Mouse (Mus musculus): ENCODE measurements around the gene Chil1. TPM values are rescaled to one million over a fixed set of nuclear protein-coding genes. Genes with fewer than 3 reads are reported as not detected.

The Chil1 gene
- polyA plus RNA-seq, 1 experiment from 2014 or later: 19.3 TPM

- Histone ChIP-seq H3K9ac (replicated peaks) (peak overlapping the region; percentile 58), H3K4me3 (ENCODE audit: low read depth, low read length) (peak overlapping the region; percentile 45), H3K4me2 (ENCODE audit: low read depth, low read length) (peak overlapping the region; percentile 63), H3K4me1 (ENCODE audit: insufficient read depth) (peaks cover 38% of the 10 kb centered on the region), H3K27ac (ENCODE audit: low read depth) (peak overlapping the region; percentile 81), H3K27me3 (ENCODE audit: insufficient read depth, low read length) (peaks cover 26% of the 10 kb centered on the region), H3K36me3 (replicated peaks; ENCODE audit: insufficient read depth, low read length) (no peaks in the 10 kb centered on the region), H3K9me3 (ENCODE audit: low read length) (no peaks in the 10 kb centered on the region)
- ATAC-seq: peak; percentile 53
- TF ChIP-seq CTCF (IDR thresholded peaks at IDR 0.05; ENCODE audit: low read depth) (no peak), EP300 (IDR thresholded peaks at IDR 0.05; ENCODE audit: low read depth) (no peak)
- WGBS (ENCODE audit: insufficient replicate concordance): 1% methylated on average over 40 of the region's 41 CpGs
- peak; percentile 56 for DNase-seq
Observed at GRCm38 (mm10) chr1:134234455-134235390, 52.7 kb downstream of the Chil1 start.

DNA sequence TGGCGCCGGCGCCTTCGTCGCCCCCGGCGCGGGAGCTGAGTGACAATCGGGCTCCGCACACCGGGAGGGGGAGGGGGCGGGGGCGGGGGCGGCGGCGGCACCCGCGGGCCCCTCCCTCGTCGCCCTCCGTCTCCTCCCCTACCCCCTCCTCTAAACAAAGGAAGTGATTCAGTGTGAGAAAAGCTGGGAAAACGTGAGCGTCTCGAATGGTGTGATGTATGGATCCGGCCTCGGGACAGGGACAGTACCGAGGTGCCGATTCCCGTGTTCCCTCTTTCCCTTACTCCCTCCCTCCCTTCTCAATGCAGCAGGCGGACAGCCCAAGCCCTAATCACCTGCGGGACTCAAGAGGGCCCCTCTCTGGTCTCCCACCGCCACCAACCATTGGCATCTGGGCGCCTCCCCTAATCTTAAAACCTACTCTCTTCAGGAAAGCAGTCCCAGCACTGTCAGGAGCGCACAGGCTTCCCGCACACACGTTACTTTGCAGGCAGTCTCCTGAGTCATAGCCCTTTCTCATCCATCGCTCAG, 53.5 kb downstream of the Chil1 start, which contains the start of gene Adora1:
Gene Adora1, minus strand, starts transcription at position 41 of the 531 bp plus-strand sequence.
- peak within 1 kb of the TSS; percentile 81 for H3K27ac ChIP-seq (ENCODE audit: low read depth)
- TF ChIP-seq CTCF (IDR thresholded peaks at IDR 0.05; ENCODE audit: low read depth) (no peak), EP300 (IDR thresholded peaks at IDR 0.05; ENCODE audit: low read depth) (no peak)
- H3K4me2 ChIP-seq (ENCODE audit: low read depth, low read length): peak within 1 kb of the TSS; percentile 63
- peak within 1 kb of the TSS; percentile 45 for H3K4me3 ChIP-seq (ENCODE audit: low read depth, low read length)
- no peaks in the 10 kb centered on the region for H3K36me3 ChIP-seq (replicated peaks; ENCODE audit: insufficient read depth, low read length)
- WGBS (ENCODE audit: insufficient replicate concordance): 7% methylated on average over 29 of the region's 37 CpGs
- H3K9ac ChIP-seq (replicated peaks): peak within 1 kb of the TSS; percentile 58
- peaks cover 26% of the 10 kb centered on the region for H3K27me3 ChIP-seq (ENCODE audit: insufficient read depth, low read length)
- DNase-seq (no peak), ATAC-seq (peak; percentile 0; the same call in 1 of the 2 replicates)
- peaks cover 33% of the 10 kb centered on the region for H3K4me1 ChIP-seq (ENCODE audit: insufficient read depth)
- no peaks in the 10 kb centered on the region for H3K9me3 ChIP-seq (ENCODE audit: low read length)

- Histone ChIP-seq H3K36me3 (replicated peaks; ENCODE audit: insufficient read depth, low read length) (no peaks in the 10 kb centered on the region), H3K27ac (ENCODE audit: low read depth) (0 out of 2 replicates have a peak overlapping the region, but pooled peaks have one; percentile 81), H3K4me1 (ENCODE audit: insufficient read depth) (peaks cover 32% of the 10 kb centered on the region), H3K9me3 (ENCODE audit: low read length) (no peaks in the 10 kb centered on the region), H3K27me3 (ENCODE audit: insufficient read depth, low read length) (peaks cover 26% of the 10 kb centered on the region), H3K4me3 (ENCODE audit: low read depth, low read length) (no peak overlapping the region), H3K9ac (replicated peaks) (no peak overlapping the region), H3K4me2 (ENCODE audit: low read depth, low read length) (no peak overlapping the region)
- no peak for TF ChIP-seq CTCF (IDR thresholded peaks at IDR 0.05; ENCODE audit: low read depth)
- no peak for TF ChIP-seq EP300 (IDR thresholded peaks at IDR 0.05; ENCODE audit: low read depth)
- ATAC-seq: no peak
- DNase-seq: no peak
- WGBS (ENCODE audit: insufficient replicate concordance): 37% methylated on average over 3 of the region's 3 CpGs
Observed at GRCm38 (mm10) chr1:134236142-134236541, 54.2 kb downstream of the Chil1 start.

- peak; percentile 80 for ATAC-seq
- Histone ChIP-seq H3K27me3 (ENCODE audit: insufficient read depth, low read length) (peaks cover 26% of the 10 kb centered on the region), H3K4me2 (ENCODE audit: low read depth, low read length) (no peak overlapping the region), H3K27ac (ENCODE audit: low read depth) (peak overlapping the region; percentile 97), H3K9ac (replicated peaks) (no peak overlapping the region), H3K9me3 (ENCODE audit: low read length) (no peaks in the 10 kb centered on the region), H3K4me1 (ENCODE audit: insufficient read depth) (peaks cover 33% of the 10 kb centered on the region), H3K4me3 (ENCODE audit: low read depth, low read length) (no peak overlapping the region), H3K36me3 (replicated peaks; ENCODE audit: insufficient read depth, low read length) (no peaks in the 10 kb centered on the region)
- WGBS (ENCODE audit: insufficient replicate concordance): 44% methylated on average over 3 of the region's 3 CpGs
- TF ChIP-seq EP300 (IDR thresholded peaks at IDR 0.05; ENCODE audit: low read depth): peak; percentile 81
- no peak for TF ChIP-seq CTCF (IDR thresholded peaks at IDR 0.05; ENCODE audit: low read depth)
- peak; percentile 51 for DNase-seq
Observed at GRCm38 (mm10) chr1:134237438-134237837, 55.5 kb downstream of the Chil1 start.

Other genes starting within 250 kb of the Chil1 start
- gene Fmod, start 144.9 kb upstream of the Chil1 start, polyA plus RNA-seq (2015; fragmentation: Nextera tagmentation; extraction: Ambion mirVana): 1.6 TPM in 2 replicates
- gene Btg2, start 103.1 kb upstream of the Chil1 start, polyA plus RNA-seq (2015; fragmentation: Nextera tagmentation; extraction: Ambion mirVana): 60.1 and 62.6 TPM in 2 replicates
- 0.26 TPM in 2 replicates for gene Chit1, start 70.9 kb upstream of the Chil1 start, polyA plus RNA-seq (2015; fragmentation: Nextera tagmentation; extraction: Ambion mirVana)
- 0.14 TPM in 1 of 2 replicates, not detected in the other for gene Mybph, start 11.3 kb downstream of the Chil1 start, polyA plus RNA-seq (2015; fragmentation: Nextera tagmentation; extraction: Ambion mirVana)
- 6.4 and 8.3 TPM in 2 replicates for gene Adora1, start 53.3 kb downstream of the Chil1 start, polyA plus RNA-seq (2015; fragmentation: Nextera tagmentation; extraction: Ambion mirVana)
- gene Myog, start 107.8 kb downstream of the Chil1 start, polyA plus RNA-seq (2015; fragmentation: Nextera tagmentation; extraction: Ambion mirVana): 0.64 TPM in 1 of 2 replicates, not detected in the other
- gene Ppfia4, start 150.8 kb downstream of the Chil1 start, polyA plus RNA-seq (2015; fragmentation: Nextera tagmentation; extraction: Ambion mirVana): 1.3 and 1.6 TPM in 2 replicates
- gene Tmem183a, start 179.8 kb downstream of the Chil1 start, polyA plus RNA-seq (2015; fragmentation: Nextera tagmentation; extraction: Ambion mirVana): 44.1 and 46.1 TPM in 2 replicates
- gene 4933406M09Rik, start 203.8 kb downstream of the Chil1 start, polyA plus RNA-seq (2015; fragmentation: Nextera tagmentation; extraction: Ambion mirVana): not detected in 2 replicates
- 7.7 and 8.2 TPM in 2 replicates for gene Cyb5r1, start 223.4 kb downstream of the Chil1 start, polyA plus RNA-seq (2015; fragmentation: Nextera tagmentation; extraction: Ambion mirVana)
- 93.5 and 98.9 TPM in 2 replicates for gene Adipor1, start 233.2 kb downstream of the Chil1 start, polyA plus RNA-seq (2015; fragmentation: Nextera tagmentation; extraction: Ambion mirVana)

Measured in liver, postnatal 0 days (tissue).